Mouse (Mus musculus) brain, adult 2 months (tissue): ENCODE measurements around the gene Neo1.
A peak's percentile ranks its signal among the peaks of the same experiment; 100 is the strongest.

ENCODE experiments used
- DNase-seq: peaks from one replicate; pipeline ENCODE4 v3.0.0; 2011; ENCODE audit warnings: low read depth, low spot score

The Neo1 gene

DNA sequence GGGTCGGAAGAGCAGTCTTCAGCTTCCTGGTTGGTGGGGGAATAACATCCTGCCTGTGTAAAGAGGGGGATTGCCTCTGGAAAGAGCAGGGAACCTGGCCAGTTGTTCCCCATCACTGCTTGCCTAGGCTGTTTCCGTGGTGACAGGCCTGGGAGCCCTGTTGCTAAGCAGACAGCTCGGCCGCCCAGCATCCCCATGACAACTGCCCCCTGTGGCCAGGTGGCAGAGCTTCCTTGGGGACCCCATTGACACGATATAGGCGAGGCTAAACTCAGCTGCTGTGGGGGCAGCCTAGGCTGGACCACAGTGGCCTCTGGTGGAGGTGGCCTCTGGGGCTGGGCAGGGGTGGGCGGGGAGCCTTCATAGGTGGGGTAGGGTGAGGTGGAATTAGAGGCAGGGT, 172.4 kb downstream of the Neo1 start:
- DNase-seq: peak; percentile 37

DNA sequence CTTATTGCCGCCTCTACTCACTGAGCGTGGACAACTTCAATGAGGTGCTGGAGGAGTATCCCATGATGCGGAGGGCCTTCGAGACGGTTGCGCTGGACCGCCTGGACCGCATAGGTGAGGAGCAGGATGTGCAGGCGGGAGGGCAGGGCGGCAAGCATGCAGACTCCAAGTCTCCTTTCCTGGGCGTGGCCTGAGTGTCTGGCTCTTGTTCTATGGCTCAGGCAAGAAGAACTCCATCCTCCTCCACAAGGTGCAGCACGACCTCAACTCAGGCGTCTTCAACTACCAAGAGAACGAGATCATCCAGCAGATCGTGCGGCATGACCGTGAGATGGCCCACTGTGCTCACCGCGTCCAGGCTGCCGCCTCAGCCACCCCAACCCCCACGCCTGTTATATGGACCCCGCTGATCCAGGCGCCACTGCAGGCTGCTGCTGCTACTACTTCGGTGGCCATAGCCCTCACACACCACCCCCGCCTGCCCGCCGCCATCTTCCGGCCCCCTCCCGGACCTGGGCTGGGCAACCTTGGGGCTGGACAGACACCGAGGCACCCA, 177.1 kb downstream of the Neo1 start:
- no peak for DNase-seq

GRCm38 (mm10) chr9:58854931-58855330, 181.3 kb downstream of the Neo1 start:
- DNase-seq: no peak

DNA sequence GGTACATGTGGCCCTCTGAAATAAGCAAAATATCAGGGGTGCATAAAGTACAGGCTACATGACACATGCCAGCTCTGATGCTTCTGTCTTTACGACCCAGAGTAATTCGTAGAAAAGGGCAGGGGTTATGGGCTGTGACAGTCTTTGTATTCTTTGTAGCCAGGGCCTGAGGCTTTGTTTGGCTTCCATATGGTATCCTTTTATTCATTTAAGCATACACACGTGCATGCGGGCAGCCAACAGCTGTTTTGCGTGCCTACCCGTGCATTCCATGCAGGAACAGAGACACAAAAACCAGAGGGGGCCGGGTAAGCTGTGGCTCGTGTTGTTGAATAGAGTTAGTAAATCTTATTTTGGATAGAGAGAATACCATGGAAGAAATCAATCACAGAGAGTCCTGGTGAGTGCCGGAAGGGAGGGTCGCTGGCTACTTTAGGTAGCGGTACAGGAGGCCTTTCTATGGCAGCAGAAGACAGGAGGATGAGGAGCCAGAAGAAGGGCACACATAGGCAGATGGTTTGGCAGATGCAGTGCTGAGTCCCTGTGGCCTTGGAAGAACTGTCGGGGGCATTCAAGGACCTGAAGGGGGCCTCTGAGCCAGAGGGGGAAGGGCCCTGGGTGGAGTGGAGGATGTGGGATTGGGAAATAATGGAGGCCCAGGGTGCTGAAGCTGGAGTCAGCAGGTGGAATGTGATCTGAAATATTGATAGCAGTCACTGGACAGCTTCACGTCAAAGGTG, 186.5 kb downstream of the Neo1 start:
- DNase-seq: no peak

- DNase-seq: no peak
These were observed 188.6 kb downstream of the Neo1 start for GRCm38 (mm10) chr9:58847676-58848075.

GRCm38 (mm10) chr9:58847008-58847407, 189.2 kb downstream of the Neo1 start:
- DNase-seq: no peak

DNA sequence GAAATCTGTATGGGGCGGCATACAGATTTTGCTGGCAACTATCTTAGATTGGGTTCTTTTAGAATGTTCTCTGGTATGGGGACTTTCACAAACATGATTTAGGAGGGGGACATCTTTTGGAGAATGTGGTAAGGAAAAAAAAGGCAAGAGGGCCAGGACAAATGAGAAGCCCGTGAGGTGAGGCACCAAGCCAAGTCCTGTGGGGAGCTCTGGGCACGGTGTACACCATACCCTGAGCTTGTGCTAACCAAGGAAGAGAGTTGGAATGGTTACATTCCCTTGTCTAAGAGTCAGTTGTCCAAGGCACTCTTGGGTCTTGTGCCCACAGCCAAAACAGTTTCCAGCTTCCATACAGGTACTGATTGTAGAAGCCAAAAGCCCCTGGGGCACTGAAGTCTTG, 191.6 kb downstream of the Neo1 start:
- no peak for DNase-seq

DNA sequence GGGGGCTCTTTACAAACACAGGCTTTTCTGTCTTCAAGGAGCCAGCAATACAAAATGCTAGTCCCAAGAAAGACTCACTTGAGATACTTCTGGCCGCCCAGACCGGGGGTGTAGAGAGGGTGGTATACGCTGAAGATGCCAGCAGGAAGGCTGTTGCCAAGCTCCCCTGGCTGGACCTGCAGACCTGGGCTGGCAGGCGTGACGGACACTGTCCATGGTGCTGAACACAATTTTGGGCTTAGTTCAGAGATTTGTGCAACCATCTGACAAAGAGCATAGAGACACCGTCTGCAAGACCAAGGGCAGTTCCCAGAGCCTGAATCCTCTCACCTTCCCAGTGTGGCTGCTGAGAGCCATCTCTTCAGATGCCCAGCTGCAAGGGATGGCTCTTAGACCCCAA, 194.6 kb downstream of the Neo1 start:
- no peak for DNase-seq

GRCm38 (mm10) chr9:58838504-58838903, 197.7 kb downstream of the Neo1 start:
- no peak for DNase-seq

DNA sequence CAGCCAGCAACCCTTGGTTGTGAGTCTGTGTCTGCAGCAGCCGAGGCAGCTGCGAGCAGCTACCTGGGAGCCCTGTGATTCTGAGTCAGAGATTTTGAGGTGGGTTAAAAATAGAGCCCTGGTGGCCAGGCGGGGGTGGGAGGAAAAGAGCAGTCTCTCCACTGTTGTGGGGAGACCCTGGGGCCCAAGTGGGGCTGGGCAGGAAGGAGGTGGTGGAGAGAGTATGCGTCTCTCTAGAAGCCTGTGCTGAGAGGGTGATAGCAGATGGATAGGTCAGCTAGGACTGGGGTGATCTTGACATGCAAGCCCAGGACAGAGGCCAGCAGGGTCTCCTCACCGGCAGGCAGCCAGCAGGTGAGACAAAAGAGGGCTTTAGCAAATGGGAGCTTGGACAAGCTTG, 199.1 kb downstream of the Neo1 start:
- DNase-seq: no peak

GRCm38 (mm10) chr9:58832939-58833338, 203.3 kb downstream of the Neo1 start:
- no peak for DNase-seq

GRCm38 (mm10) chr9:58829627-58830026, 206.6 kb downstream of the Neo1 start:
- DNase-seq: no peak
